Mouse (Mus musculus) layer of hippocampus, adult 18-20 months (tissue): ENCODE measurements around the gene Gal3st3. TPM values are rescaled to one million over a fixed set of nuclear protein-coding genes. Genes with fewer than 3 reads are reported as not detected.

Experiments used
- DNase-seq, 2 experiments: peaks; one replicate each; pipeline ENCODE4 v3.0.0; 2022; ENCODE audit warnings: low spot score in 2 of 2
- long read RNA-seq: library from polyadenylated mRNA; stranded (forward); transcript quantifications from one replicate; pipeline ENCODE4 v2.0.0, GENCODE M21; 2021
- total RNA-seq, 2 experiments: library from RNA; stranded (reverse); gene quantifications; 2 replicates each; pipeline ENCODE4 v1.2.3; 2021

Gal3st3 gene
- total RNA-seq: 100 to 1,000 TPM; 102 to 107 TPM
- long read RNA-seq, transcript Gal3st3-201 (3 exons, 2,421 nt): major isoform, 31 of 34 reads
- long read RNA-seq, partial matches to known transcripts: 1 of 34 reads
- long read RNA-seq, other reads (novel, unspliced or antisense): 2 of 34 reads

DNA sequence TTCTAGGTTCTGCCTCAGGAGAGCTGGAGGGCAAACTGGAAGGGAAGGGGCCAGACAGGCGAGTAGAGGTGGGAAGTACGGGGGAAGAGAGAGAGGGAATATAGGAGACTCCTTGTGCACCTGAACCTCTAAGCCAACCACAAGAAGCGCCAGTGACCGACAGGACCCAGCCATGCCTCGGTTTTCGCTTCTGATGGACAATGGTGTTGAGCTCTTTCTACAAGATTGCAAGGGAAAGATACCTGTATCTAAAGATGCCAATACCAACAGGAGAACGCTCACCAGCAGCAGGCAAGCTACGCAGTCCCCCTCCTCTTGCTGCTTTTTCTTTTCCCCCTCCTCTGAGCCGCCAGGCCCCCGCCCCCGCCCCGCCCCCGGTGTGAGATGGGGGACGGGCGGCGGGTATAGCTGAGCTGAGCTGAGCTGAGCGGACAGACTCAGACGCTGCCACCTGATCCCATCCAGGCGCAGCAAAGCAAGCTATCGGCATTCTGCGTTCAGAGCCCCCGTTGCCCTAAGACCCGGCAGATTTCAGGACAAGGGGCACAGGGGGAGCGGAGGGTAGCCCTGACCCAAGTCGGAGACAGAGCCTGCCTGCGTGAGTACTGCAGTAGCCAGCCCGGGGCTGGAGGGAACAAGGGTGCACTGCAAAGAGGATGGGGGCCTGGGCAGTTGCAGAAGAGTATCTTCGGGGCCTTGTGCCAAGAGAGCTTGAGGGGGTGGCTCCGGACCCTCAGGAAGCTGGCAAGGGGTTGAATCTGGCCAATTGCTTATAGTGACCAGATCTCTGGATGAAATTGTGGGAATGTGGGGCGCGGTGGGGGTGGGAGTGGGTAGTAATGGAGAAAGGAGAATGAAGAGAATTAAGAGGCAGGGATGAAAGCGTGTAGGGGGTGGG lies at the start of gene Gal3st3:
Gene Gal3st3, plus strand, starts transcription at position 429 of the 898 bp plus-strand sequence.
- DNase-seq: peak; percentile 61 to 67

GRCm38 (mm10) chr19:5257140-5257539 lies 41.0 kb upstream of the Gal3st3 start:
- DNase-seq: no peak

DNA sequence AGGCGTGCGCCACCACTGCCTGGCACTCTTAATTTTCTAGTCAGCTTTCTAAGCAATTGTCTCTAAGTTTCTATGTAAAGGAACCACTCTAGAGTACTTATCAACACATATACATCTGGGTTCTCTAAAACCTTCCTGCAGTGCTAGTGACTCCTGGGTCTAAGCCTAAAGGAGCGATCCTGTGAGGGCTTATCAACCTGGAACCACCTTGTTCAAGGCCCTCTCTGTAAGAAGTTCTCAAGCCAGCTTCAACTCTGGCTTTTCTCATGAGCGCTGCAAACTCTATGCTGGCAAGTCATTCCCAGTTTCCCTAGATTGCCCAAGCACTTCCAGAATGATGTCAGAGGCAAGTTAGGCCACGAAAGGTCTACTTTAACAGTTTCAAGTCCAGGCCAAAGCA lies 31.1 kb upstream of the Gal3st3 start:
- no peak for DNase-seq

DNA sequence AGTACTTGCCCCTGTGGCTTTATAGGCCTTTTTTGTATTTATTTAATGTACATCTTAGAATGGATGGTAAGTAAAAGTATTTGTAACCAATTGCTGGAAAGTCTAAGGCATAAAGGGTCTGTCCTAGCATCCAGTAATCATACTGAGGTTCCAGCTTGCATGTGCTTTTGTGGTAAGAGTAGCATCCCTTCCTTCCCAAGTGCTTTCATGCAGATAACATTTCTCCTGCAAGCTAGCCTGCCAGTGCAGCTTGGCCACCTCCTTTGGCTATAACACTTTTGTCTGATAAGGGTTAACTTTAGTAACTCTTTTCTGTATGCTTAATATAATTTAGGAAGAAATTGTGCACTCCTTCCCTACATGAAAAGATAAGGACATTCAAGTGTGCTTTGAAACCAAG lies 30.1 kb upstream of the Gal3st3 start:
- no peak for DNase-seq

DNA sequence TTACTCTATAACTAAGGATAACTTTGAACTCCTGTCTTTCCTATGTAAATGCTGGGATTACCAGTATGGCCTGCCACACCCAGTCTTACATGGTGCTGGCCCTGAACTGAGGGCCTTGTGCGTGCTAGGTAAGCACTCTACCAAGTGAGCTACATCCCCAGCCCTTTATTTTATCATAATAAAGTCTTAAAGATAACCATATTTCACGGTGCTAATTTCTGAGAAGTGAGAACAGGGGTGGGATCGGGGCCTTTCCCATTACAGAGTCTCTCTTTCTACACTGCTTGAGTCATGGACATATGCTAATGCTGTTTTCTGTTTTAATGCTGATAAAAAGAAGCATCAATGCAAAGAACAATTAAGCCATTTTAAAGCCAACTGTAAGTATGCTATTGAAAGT lies 29.3 kb upstream of the Gal3st3 start:
- no peak for DNase-seq

DNA sequence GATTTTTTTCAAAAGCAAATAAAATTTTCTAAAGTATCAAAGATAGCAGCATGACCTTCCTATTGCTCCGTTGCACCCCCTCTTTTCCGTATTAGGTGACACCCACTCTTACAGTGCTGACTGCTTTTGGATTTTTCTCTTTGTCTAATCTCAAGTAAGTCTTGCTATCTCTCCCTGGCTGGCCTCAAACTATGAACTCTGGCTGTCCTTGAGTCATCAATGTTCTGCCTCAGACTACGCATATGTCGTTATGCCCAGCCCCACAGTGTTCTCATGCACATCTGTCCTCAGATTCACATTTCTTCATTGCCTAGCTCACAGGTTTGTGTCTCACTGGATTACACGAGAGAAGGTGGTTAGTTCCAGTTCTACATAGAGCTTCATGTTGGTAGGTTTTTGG lies 28.7 kb upstream of the Gal3st3 start:
- no peak for DNase-seq

- DNase-seq: no peak
Observed at GRCm38 (mm10) chr19:5271430-5271829, 26.7 kb upstream of the Gal3st3 start.

DNA sequence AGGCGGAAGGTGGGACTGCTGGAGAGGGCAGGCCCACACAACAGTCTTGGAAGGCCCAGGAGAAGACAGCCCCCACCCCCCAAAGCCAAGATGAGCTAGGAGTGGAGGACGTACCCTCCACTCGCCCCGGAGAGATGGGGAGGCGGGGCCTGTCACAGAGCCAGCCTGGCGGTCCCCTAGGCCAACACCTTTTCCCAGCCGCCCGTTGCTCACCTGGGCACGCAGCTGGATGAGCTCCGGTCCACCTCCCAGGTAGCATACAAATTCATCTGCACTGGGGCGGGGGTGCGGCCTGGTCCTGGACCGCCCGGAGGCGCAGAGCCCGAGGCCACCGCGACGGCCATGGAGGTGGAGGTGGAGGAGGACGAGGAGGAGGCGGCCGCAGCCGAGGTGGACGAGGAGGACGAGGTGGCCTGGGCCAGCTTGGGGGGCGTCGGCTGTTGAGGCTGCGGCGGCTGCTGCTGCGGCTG lies 25.8 kb upstream of the Gal3st3 start:
- peak in 1 of 2 experiments; percentile 21 for DNase-seq

GRCm38 (mm10) chr19:5272801-5273733 lies 25.1 kb upstream of the Gal3st3 start, which contains the start of gene Pacs1:
Pacs1 (minus strand) TSS chr19:5273119.
- peak; percentile 88 for DNase-seq

- DNase-seq: no peak
Observed at GRCm38 (mm10) chr19:5273916-5274315, 24.2 kb upstream of the Gal3st3 start.

- no peak for DNase-seq
Observed at GRCm38 (mm10) chr19:5274641-5275040, 23.5 kb upstream of the Gal3st3 start.

DNA sequence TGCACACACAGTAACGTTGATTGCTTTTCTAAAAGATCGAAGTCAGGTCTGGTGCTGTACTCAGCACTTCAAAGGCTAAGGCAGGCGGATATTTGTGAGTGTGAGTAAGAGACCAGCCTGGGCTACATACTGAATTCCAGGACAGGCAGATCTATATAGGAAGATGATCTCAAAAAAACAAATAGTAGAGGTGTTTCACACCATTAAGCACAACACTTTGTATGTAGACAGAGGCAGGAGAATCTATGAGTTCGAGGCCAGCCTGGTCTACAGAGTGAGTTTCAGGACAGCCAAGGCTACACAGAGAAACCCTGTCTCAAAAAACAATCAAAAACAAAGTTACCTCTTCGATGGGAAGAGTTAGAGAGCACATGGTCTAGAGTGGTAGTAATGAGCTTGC lies 22.4 kb upstream of the Gal3st3 start:
- DNase-seq: no peak

GRCm38 (mm10) chr19:5276531-5276930 lies 21.6 kb upstream of the Gal3st3 start:
- no peak for DNase-seq

- DNase-seq: no peak
Observed at GRCm38 (mm10) chr19:5277140-5277539, 21.0 kb upstream of the Gal3st3 start.

DNA sequence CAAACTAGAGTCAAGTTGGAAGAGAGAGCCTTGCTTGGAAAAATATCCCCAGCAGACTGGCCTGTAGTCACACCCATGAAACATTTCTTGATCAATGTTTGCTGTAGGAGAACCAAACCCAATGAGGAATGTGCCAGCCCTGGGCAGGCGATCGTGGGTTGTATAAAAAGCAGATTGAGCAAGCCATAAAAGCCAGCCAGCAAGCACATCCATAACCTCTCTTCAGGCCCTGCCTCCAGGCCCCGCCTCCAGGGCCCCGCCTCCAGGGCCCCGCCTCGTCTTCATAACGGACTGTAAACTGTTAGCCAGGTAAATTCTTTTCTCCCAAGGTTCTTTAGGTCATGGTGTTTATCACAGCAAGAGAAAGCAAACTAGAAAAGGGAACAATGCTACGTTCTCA lies 19.8 kb upstream of the Gal3st3 start:
- DNase-seq: no peak

GRCm38 (mm10) chr19:5294972-5295735 lies 3.0 kb upstream of the Gal3st3 start, which contains the start of gene Sf3b2:
Sf3b2 (minus strand) TSS chr19:5295455.
- peak; percentile 99 to 100 for DNase-seq

DNA sequence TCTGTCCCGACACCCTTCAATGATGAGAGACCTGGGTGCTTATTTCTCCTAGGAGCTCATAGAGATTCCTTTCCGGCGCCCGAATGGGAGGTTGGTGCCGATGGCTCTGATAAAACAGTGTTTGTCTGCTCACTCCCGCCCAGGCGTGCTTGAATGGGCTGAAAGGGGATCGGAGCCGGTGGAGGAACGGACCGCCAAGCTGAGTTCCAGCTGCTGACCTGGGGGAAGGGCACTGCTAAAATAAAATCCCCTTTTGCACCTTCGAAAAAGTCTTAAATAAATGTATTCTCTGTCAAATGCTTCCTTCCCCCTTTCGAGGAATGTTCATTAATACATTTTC lies 2.4 kb upstream of the Gal3st3 start:
- DNase-seq: no peak

- DNase-seq: peak; percentile 78 to 89
Observed at GRCm38 (mm10) chr19:5296630-5297029, 1.5 kb upstream of the Gal3st3 start.

- no peak for DNase-seq
Observed at GRCm38 (mm10) chr19:5300588-5300987, 2.5 kb downstream of the Gal3st3 start.

- DNase-seq: peak in 1 of 2 experiments; percentile 47
Observed at GRCm38 (mm10) chr19:5302455-5302854, 4.3 kb downstream of the Gal3st3 start.

- no peak for DNase-seq
Observed at GRCm38 (mm10) chr19:5306279-5306678, 8.1 kb downstream of the Gal3st3 start.
